7 mouse cellular contexts compared by ENCODE assay signal in the genomic region with DNA sequence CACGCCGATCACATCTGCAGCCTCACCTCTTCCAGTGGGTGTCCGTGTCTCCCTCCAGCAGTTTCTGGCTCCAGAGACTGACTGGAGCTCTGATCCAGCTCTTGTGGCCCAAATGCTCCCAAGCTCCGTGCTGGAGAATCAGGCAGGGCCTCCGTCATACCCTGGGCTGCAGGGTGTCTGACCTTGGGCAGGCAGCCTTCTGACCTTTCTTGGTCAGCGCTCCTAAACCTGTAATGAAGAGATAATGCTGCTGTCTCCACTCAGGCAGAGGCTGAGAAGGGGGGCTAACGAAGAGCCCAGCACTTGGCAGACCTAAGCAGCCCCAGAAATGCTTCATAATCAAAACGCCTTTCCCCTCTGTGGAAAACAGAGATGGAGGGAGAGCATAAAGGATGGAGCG.
DNase-seq lines count a peak whose midpoint lies in the region; ATAC-seq and TF ChIP-seq lines count a peak whose summit lies in the region.

No protein-coding gene starts in this region.

- no peak overlapping the region for H3K4me2 ChIP-seq in kidney, embryonic 16.5 days (replicated peaks; ENCODE audit: low read depth, low read length)
- H3K4me2 ChIP-seq in heart, embryonic 12.5 days: peak overlapping the region; percentile 11; the same call in 1 of the 2 replicates
- no peak overlapping the region for H3K4me2 ChIP-seq in hindbrain, embryonic 16.5 days (ENCODE audit: low read length)
- H3K4me2 ChIP-seq in midbrain, postnatal 0 days (ENCODE audit: low read depth, low read length, poor library complexity, severe bottlenecking): no peak overlapping the region

- TF ChIP-seq CTCF in midbrain, postnatal 0 days (IDR thresholded peaks at IDR 0.05): no peak

- H3K27me3 ChIP-seq in kidney, embryonic 16.5 days (ENCODE audit: insufficient read depth, low read length): no peaks in the 10 kb centered on the region
- no peaks in the 10 kb centered on the region for H3K27me3 ChIP-seq in heart, embryonic 12.5 days (replicated peaks)
- H3K27me3 ChIP-seq in hindbrain, embryonic 16.5 days (replicated peaks; ENCODE audit: control insufficient read depth, insufficient read depth, low read length): no peaks in the 10 kb centered on the region
- H3K27me3 ChIP-seq in midbrain, postnatal 0 days (ENCODE audit: insufficient read depth, low read length): no peaks in the 10 kb centered on the region

- H3K27ac ChIP-seq in kidney, embryonic 16.5 days (ENCODE audit: low read length): no peak overlapping the region
- peak overlapping the region; percentile 47 for H3K27ac ChIP-seq in heart, embryonic 12.5 days (ENCODE audit: poor library complexity, severe bottlenecking)
- no peak overlapping the region; the same call in 1 of the 2 replicates for H3K27ac ChIP-seq in hindbrain, embryonic 16.5 days (ENCODE audit: low read depth, low read length)
- no peak overlapping the region for H3K27ac ChIP-seq in midbrain, postnatal 0 days (ENCODE audit: low read depth, low read length)

- no peaks in the 10 kb centered on the region for H3K9me3 ChIP-seq in kidney, embryonic 16.5 days (ENCODE audit: low read length)
- H3K9me3 ChIP-seq in heart, embryonic 12.5 days (replicated peaks): no peaks in the 10 kb centered on the region
- no peaks in the 10 kb centered on the region for H3K9me3 ChIP-seq in hindbrain, embryonic 16.5 days (ENCODE audit: control insufficient read depth, low read length)
- H3K9me3 ChIP-seq in midbrain, postnatal 0 days (ENCODE audit: low read length): no peaks in the 10 kb centered on the region

- ATAC-seq in kidney, embryonic 16.5 days (ENCODE audit: low FRiP score, low TSS enrichment): 0 out of 2 replicates have a peak, but pooled peaks have one; percentile 10
- no peak for ATAC-seq in heart, embryonic 12.5 days (ENCODE audit: insufficient number of reproducible peaks, low FRiP score)
- 0 out of 2 replicates have a peak, but pooled peaks have one; percentile 12 for ATAC-seq in hindbrain, embryonic 16.5 days
- 0 out of 2 replicates have a peak, but pooled peaks have one; percentile 6 for ATAC-seq in midbrain, postnatal 0 days (ENCODE audit: low FRiP score)
- ATAC-seq in megakaryocyte progenitor cell, adult 5-6 weeks (replicated peaks; ENCODE audit: poor library complexity): no peak

- peaks cover 26% of the 10 kb centered on the region for H3K4me1 ChIP-seq in kidney, embryonic 16.5 days (ENCODE audit: insufficient read depth, low read length)
- H3K4me1 ChIP-seq in heart, embryonic 12.5 days (replicated peaks): peaks cover 55% of the 10 kb centered on the region
- peaks cover 10% of the 10 kb centered on the region for H3K4me1 ChIP-seq in hindbrain, embryonic 16.5 days (ENCODE audit: control insufficient read depth, insufficient read depth, low read depth, low read length)
- no peaks in the 10 kb centered on the region for H3K4me1 ChIP-seq in midbrain, postnatal 0 days (ENCODE audit: insufficient read depth, low read length)

- H3K4me3 ChIP-seq in kidney, embryonic 16.5 days (ENCODE audit: low read length): no peak overlapping the region
- H3K4me3 ChIP-seq in heart, embryonic 12.5 days: no peak overlapping the region
- no peak overlapping the region for H3K4me3 ChIP-seq in hindbrain, embryonic 16.5 days (ENCODE audit: low read length)
- H3K4me3 ChIP-seq in midbrain, postnatal 0 days (ENCODE audit: low read depth, low read length): no peak overlapping the region

- WGBS in kidney, embryonic 16.5 days: 61% methylated on average over 9 of the region's 9 CpGs
- WGBS in heart, embryonic 12.5 days: 17% methylated on average over 9 of the region's 9 CpGs
- 38% methylated on average over 9 of the region's 9 CpGs for WGBS in hindbrain, embryonic 16.5 days
- 38% methylated on average over 9 of the region's 9 CpGs for WGBS in midbrain, postnatal 0 days

- no peak overlapping the region for H3K9ac ChIP-seq in kidney, embryonic 16.5 days (replicated peaks; ENCODE audit: low read length)
- peak overlapping the region; percentile 25 for H3K9ac ChIP-seq in heart, embryonic 12.5 days
- H3K9ac ChIP-seq in hindbrain, embryonic 16.5 days (ENCODE audit: low read depth, low read length): peak overlapping the region; percentile 24
- no peak overlapping the region for H3K9ac ChIP-seq in midbrain, postnatal 0 days (replicated peaks; ENCODE audit: low read length, poor library complexity, severe bottlenecking)

- H3K36me3 ChIP-seq in kidney, embryonic 16.5 days (ENCODE audit: insufficient read depth, low read length): no peaks in the 10 kb centered on the region
- H3K36me3 ChIP-seq in heart, embryonic 12.5 days: no peaks in the 10 kb centered on the region
- no peaks in the 10 kb centered on the region for H3K36me3 ChIP-seq in hindbrain, embryonic 16.5 days (ENCODE audit: control insufficient read depth, insufficient read depth, low read length)
- H3K36me3 ChIP-seq in midbrain, postnatal 0 days (ENCODE audit: insufficient read depth, low read length): no peaks in the 10 kb centered on the region

- no peak for DNase-seq in kidney, adult 18-20 months
- no peak for DNase-seq in midbrain, postnatal 0 days (ENCODE audit: low spot score)
- no peak for DNase-seq in testis, postnatal 10 days (ENCODE audit: low spot score)

Comparison
In these comparisons a context has a peak if more than half of its experiments do, and no peak if none do; other contexts are left out.
1. ATAC-seq: peak in kidney, embryonic 16.5 days (single experiment), hindbrain, embryonic 16.5 days (single experiment) and midbrain, postnatal 0 days (single experiment); none in heart, embryonic 12.5 days (single experiment) and megakaryocyte progenitor cell, adult 5-6 weeks (single experiment).
2. H3K9ac ChIP-seq: peak in heart, embryonic 12.5 days (single experiment) and hindbrain, embryonic 16.5 days (single experiment); none in kidney, embryonic 16.5 days (single experiment) and midbrain, postnatal 0 days (single experiment).